Mouse (Mus musculus): ENCODE data around the gene Gm9376. TPM values are rescaled to one million over a fixed set of nuclear protein-coding genes. Genes with fewer than 3 reads are reported as not detected.
A peak's percentile ranks its signal among the peaks of the same experiment; 100 is the strongest.

The Gm9376 gene
- polyA plus RNA-seq, 1 experiment from 2014 or later: not detected

DNA sequence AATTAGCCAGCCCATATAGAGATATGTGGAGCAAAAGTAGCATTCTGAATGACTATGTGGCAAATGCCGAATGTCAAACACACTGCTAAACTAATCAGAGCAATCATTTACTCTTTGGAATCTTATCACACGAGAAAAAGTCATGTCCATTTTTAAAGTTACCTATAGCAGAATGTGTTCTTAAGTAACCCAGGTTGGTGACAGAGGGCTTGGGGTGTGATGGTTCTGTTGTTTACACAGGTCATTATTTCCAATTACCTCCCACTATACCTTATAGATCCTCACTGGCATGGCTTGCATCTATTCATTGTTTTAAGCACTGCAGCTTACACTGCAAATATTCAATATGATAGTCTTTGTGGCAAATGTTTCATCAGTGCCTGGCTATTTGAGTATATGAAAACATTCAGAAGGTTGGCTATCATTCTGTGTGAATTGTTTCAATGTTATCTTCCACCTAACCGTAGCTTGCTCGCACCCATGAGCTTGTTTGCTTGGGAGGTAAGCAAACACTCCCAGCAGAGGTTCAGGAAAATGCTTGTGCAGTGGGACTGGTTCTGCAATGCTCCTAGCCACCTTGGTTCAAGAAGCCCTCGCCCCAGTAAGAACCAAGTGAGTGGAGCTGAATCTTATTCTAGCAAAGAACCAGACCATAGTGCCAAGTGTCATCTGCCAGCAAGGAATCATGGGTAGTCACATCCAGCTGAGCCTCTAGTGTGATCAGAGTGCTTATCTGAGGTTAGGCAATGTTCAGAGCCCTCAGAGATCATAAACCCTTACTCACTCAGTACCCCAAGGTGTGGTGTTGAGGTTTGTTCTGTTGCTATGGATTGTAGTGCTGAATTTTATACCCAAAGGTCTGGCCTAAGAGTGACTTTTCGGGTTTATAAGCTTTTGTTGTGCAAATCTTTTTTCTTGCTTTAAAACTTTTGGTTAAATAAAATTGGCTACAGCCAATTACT is 6.1 kb downstream of the Gm9376 start:
- no peaks in the 10 kb centered on the region for H3K27me3 ChIP-seq (ENCODE audit: control insufficient read depth, insufficient read depth, low read depth, low read length)
- no peak overlapping the region for H3K4me3 ChIP-seq (ENCODE audit: low read depth, low read length)
- no peak overlapping the region for H3K4me2 ChIP-seq (ENCODE audit: low read depth, low read length)
- no peaks in the 10 kb centered on the region for H3K9me3 ChIP-seq (replicated peaks; ENCODE audit: control insufficient read depth, low read length)
- no peak overlapping the region for H3K9ac ChIP-seq (ENCODE audit: low read depth, low read length)
- no peak overlapping the region for H3K27ac ChIP-seq (ENCODE audit: low read length)
- H3K36me3 ChIP-seq (ENCODE audit: control insufficient read depth, insufficient read depth): no peaks in the 10 kb centered on the region
- 50% methylated on average over 6 of the region's 6 CpGs for WGBS (ENCODE audit: insufficient replicate concordance)
- no peaks in the 10 kb centered on the region for H3K4me1 ChIP-seq (ENCODE audit: control insufficient read depth, low read depth, low read length)
- no peak for ATAC-seq (ENCODE audit: low read depth)

DNA sequence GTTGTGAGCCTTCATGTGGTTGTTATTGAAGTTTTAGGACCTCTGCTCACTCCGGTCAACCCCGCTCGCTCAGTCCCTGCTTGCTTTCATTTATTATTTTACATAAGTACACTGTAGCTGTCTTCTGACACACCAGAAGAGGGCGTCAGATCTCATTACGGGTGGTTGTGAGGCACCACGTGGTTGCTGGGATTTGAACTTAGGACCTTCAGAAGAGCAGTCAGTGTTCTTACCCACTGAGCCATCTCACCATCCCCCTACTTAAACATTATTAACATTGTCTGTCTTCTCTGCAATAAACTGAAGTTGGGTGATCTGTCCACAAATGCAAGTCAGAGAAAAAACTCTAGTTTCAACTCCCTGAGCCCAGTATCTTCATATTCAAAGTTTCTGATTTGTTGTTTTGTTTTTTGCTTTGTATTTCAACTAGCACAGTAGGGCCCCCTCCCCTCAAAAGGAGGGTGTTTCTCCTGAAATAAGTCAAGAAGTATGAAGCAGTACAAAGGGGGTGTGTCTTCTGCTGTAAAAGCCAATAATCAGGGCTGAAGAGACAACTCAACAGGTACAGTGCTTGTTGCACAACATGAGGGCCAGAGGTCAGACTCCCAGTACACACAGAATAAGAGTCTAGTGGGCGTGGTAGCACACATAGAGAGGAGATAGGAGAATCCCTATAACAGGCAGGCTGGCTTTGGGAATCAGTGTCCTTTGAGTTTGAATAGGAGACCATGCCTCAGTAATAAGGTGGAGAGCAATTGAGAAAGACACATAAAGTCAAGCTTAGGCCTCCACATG is 11.1 kb downstream of the Gm9376 start:
- Histone ChIP-seq H3K9me3 (replicated peaks; ENCODE audit: control insufficient read depth, low read length) (no peaks in the 10 kb centered on the region), H3K4me1 (ENCODE audit: control insufficient read depth, low read depth, low read length) (no peaks in the 10 kb centered on the region), H3K27ac (ENCODE audit: low read length) (no peak overlapping the region), H3K4me3 (ENCODE audit: low read depth, low read length) (no peak overlapping the region), H3K36me3 (ENCODE audit: control insufficient read depth, insufficient read depth) (no peaks in the 10 kb centered on the region), H3K4me2 (ENCODE audit: low read depth, low read length) (no peak overlapping the region), H3K9ac (ENCODE audit: low read depth, low read length) (no peak overlapping the region), H3K27me3 (ENCODE audit: control insufficient read depth, insufficient read depth, low read depth, low read length) (no peaks in the 10 kb centered on the region)
- WGBS (ENCODE audit: insufficient replicate concordance): 63% methylated on average over 7 of the region's 7 CpGs
- ATAC-seq (ENCODE audit: low read depth): peak; percentile 88

DNA sequence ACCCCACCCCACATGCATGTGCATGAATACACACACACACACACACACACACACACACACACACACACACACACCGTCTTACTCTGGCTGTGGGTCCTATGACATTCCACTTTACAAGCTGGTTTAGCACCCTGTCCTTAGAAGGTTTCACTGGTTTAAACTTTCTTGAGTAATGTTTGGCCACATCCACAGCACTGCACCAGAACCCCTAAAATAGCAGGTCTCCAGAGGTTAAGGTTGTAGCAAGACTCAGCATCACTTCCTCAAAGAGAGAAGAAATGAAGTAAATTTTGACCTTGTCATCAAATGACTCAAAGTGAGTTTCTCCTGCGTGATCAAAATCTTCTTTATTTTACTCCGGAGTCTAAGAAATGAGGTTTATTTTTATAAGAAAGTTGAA is 15.5 kb downstream of the Gm9376 start:
- Histone ChIP-seq H3K9ac (ENCODE audit: low read depth, low read length) (no peak overlapping the region), H3K36me3 (ENCODE audit: control insufficient read depth, insufficient read depth) (no peaks in the 10 kb centered on the region), H3K27ac (ENCODE audit: low read length) (no peak overlapping the region), H3K4me2 (ENCODE audit: low read depth, low read length) (no peak overlapping the region), H3K4me3 (ENCODE audit: low read depth, low read length) (no peak overlapping the region), H3K4me1 (ENCODE audit: control insufficient read depth, low read depth, low read length) (no peaks in the 10 kb centered on the region), H3K27me3 (ENCODE audit: control insufficient read depth, insufficient read depth, low read depth, low read length) (no peaks in the 10 kb centered on the region), H3K9me3 (replicated peaks; ENCODE audit: control insufficient read depth, low read length) (no peaks in the 10 kb centered on the region)
- no peak for ATAC-seq (ENCODE audit: low read depth)
- whole genome bisulfite sequencing (ENCODE audit: insufficient replicate concordance): 73% methylated on average over 3 of the region's 3 CpGs

DNA sequence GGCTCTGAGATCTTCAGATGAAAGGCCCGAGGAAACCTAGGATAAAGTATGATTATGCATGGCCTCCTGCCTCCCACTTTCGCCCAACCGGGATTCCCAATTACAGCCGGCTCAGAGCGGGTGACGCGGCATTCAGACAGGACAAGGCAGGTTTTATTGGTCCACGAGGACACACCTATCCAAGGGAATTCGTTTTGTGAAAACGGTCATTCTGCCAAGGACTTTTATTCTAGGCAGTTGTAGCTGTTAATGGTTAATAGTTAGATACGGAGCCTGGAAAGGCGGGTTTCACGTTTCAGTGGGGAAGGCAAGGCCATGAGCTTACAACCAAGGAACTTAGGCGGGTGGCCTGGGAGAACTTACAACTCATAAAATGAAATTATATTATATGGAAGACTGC is 16.2 kb downstream of the Gm9376 start:
- no peak for ATAC-seq (ENCODE audit: low read depth)

DNA sequence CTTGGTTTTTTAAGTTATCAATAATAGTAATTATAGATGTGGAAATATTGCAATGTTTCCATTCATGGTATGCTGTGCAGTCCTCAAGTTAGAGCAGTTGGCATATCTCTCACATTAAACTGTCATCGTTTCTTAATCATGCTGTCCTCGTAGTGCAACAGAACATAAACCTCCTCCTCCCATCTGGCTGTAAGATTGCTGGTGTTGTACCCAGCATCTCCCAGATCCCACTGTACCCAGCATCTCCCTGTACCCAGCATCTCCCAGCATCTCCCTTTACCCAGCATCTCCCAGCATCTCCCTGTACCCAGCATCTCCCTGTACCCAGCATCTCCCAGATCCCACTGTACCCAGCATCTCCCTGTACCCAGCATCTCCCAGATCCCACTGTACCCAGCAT is 19.3 kb downstream of the Gm9376 start:
- 61% methylated on average over 2 of the region's 2 CpGs for WGBS (ENCODE audit: insufficient replicate concordance)
- no peaks in the 10 kb centered on the region for H3K4me1 ChIP-seq (ENCODE audit: control insufficient read depth, low read depth, low read length)

More for the DNA sequence above, 16.2 kb downstream of the Gm9376 start:
- Histone ChIP-seq H3K4me3 (ENCODE audit: low read depth, low read length) (no peak overlapping the region), H3K4me1 (ENCODE audit: control insufficient read depth, low read depth, low read length) (no peaks in the 10 kb centered on the region), H3K9ac (ENCODE audit: low read depth, low read length) (no peak overlapping the region), H3K27me3 (ENCODE audit: control insufficient read depth, insufficient read depth, low read depth, low read length) (no peaks in the 10 kb centered on the region), H3K36me3 (ENCODE audit: control insufficient read depth, insufficient read depth) (no peaks in the 10 kb centered on the region), H3K4me2 (ENCODE audit: low read depth, low read length) (no peak overlapping the region), H3K27ac (ENCODE audit: low read length) (no peak overlapping the region), H3K9me3 (replicated peaks; ENCODE audit: control insufficient read depth, low read length) (no peaks in the 10 kb centered on the region)
- 65% methylated on average over 14 of the region's 14 CpGs for WGBS (ENCODE audit: insufficient replicate concordance)

DNA sequence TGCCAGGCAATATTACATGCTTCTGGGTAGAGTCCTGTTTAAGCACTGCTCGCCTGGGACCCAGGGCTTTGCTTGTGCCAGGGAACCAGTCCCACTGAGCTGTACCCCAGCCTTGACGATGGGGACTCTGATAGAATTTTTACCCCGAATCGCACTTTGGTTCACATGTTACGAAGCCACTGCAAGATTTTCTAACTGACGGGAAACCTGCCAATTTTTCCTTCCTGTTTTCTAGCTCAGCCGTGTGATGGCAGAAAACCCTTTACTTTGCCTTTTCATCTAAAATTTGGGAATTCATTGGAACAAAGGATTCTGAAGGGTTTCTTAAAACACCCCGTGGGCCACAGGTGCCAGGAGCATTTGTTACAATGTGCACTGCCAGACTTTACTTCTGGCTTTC is 22.4 kb downstream of the Gm9376 start:
- H3K4me2 ChIP-seq (ENCODE audit: low read depth, low read length): no peak overlapping the region
- H3K27ac ChIP-seq (ENCODE audit: low read length): no peak overlapping the region
- H3K4me1 ChIP-seq (ENCODE audit: control insufficient read depth, low read depth, low read length): no peaks in the 10 kb centered on the region
- no peak overlapping the region for H3K9ac ChIP-seq (ENCODE audit: low read depth, low read length)
- no peak overlapping the region for H3K4me3 ChIP-seq (ENCODE audit: low read depth, low read length)
- H3K27me3 ChIP-seq (ENCODE audit: control insufficient read depth, insufficient read depth, low read depth, low read length): no peaks in the 10 kb centered on the region
- no peaks in the 10 kb centered on the region for H3K9me3 ChIP-seq (replicated peaks; ENCODE audit: control insufficient read depth, low read length)
- ATAC-seq (ENCODE audit: low read depth): no peak
- 62% methylated on average over 8 of the region's 8 CpGs for WGBS (ENCODE audit: insufficient replicate concordance)
- H3K36me3 ChIP-seq (ENCODE audit: control insufficient read depth, insufficient read depth): no peaks in the 10 kb centered on the region

More for the DNA sequence above, 19.3 kb downstream of the Gm9376 start:
- Histone ChIP-seq H3K36me3 (ENCODE audit: control insufficient read depth, insufficient read depth) (no peaks in the 10 kb centered on the region), H3K9ac (ENCODE audit: low read depth, low read length) (no peak overlapping the region), H3K4me2 (ENCODE audit: low read depth, low read length) (no peak overlapping the region), H3K27ac (ENCODE audit: low read length) (no peak overlapping the region), H3K27me3 (ENCODE audit: control insufficient read depth, insufficient read depth, low read depth, low read length) (no peaks in the 10 kb centered on the region), H3K4me3 (ENCODE audit: low read depth, low read length) (no peak overlapping the region), H3K9me3 (replicated peaks; ENCODE audit: control insufficient read depth, low read length) (no peaks in the 10 kb centered on the region)
- no peak for ATAC-seq (ENCODE audit: low read depth)

DNA sequence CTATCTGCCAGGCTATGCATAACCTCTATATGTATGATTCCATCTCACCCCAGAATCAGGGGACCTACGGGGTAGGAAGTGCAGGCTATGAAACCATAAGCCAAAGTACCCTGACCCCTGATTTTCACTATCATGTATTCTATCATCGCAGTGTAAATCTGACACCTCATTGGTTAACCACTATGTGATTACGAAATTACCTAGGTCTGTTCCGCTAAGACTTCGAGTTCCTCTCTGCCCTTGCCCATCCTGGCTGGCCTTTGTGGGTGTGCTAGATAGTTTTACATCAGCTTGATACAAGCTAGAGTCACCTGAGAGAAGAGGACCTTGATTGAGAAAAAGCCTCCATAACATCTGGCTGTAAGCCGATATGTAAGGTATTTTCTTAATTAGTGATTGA is 23.2 kb downstream of the Gm9376 start:
- Histone ChIP-seq H3K36me3 (ENCODE audit: control insufficient read depth, insufficient read depth) (no peaks in the 10 kb centered on the region), H3K27me3 (ENCODE audit: control insufficient read depth, insufficient read depth, low read depth, low read length) (no peaks in the 10 kb centered on the region), H3K4me1 (ENCODE audit: control insufficient read depth, low read depth, low read length) (no peaks in the 10 kb centered on the region), H3K4me2 (ENCODE audit: low read depth, low read length) (no peak overlapping the region), H3K9me3 (replicated peaks; ENCODE audit: control insufficient read depth, low read length) (no peaks in the 10 kb centered on the region), H3K27ac (ENCODE audit: low read length) (no peak overlapping the region), H3K9ac (ENCODE audit: low read depth, low read length) (no peak overlapping the region), H3K4me3 (ENCODE audit: low read depth, low read length) (no peak overlapping the region)
- 63% methylated on average over 6 of the region's 6 CpGs for WGBS (ENCODE audit: insufficient replicate concordance)
- no peak for ATAC-seq (ENCODE audit: low read depth)

DNA sequence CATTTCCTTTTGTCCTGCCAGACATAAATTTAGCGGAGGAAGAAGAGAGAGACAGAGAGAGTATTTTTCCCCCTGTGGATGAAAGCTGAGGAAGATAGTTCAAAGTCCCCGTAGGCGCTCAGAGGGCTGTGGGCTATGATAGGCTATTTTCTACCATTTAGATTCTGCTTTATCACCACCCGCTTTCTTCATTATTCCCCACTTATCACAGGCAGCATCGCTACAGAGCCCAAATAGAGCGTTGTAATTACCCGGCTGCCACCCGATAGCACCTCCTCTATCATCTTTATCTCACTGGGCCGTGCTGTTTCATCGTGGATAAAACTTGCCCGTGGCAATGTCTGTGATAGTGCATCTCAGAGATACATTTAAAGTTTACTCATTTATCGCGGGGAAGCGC is 35.8 kb downstream of the Gm9376 start:
- Histone ChIP-seq H3K4me1 (ENCODE audit: control insufficient read depth, low read depth, low read length) (no peaks in the 10 kb centered on the region), H3K9me3 (replicated peaks; ENCODE audit: control insufficient read depth, low read length) (no peaks in the 10 kb centered on the region), H3K9ac (ENCODE audit: low read depth, low read length) (no peak overlapping the region), H3K27me3 (ENCODE audit: control insufficient read depth, insufficient read depth, low read depth, low read length) (no peaks in the 10 kb centered on the region), H3K27ac (ENCODE audit: low read length) (no peak overlapping the region), H3K36me3 (ENCODE audit: control insufficient read depth, insufficient read depth) (no peaks in the 10 kb centered on the region), H3K4me2 (ENCODE audit: low read depth, low read length) (no peak overlapping the region), H3K4me3 (ENCODE audit: low read depth, low read length) (no peak overlapping the region)
- no peak for ATAC-seq (ENCODE audit: low read depth)
- 62% methylated on average over 14 of the region's 14 CpGs for WGBS (ENCODE audit: insufficient replicate concordance)

DNA sequence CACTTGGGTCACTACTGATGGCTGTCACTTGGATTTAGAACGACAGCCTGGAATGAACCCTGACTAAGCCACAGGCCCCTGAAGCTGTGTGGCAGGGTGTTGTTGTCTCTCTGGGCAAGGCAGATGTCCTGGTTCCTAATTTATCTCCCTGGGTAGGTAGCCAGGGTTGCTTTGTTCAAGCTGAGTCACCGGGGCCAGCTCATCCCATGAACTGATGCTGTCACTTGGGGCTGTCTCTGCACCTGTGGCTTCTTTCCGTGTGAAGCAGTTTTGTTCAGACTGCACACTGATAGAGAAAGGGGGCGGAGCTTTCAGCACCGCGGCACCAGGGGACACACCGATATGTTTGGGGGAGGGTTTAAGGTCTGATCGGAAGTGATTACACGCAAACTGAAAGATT is 37.8 kb downstream of the Gm9376 start:
- Histone ChIP-seq H3K4me1 (ENCODE audit: control insufficient read depth, low read depth, low read length) (no peaks in the 10 kb centered on the region), H3K27me3 (ENCODE audit: control insufficient read depth, insufficient read depth, low read depth, low read length) (no peaks in the 10 kb centered on the region), H3K9ac (ENCODE audit: low read depth, low read length) (no peak overlapping the region), H3K9me3 (replicated peaks; ENCODE audit: control insufficient read depth, low read length) (no peaks in the 10 kb centered on the region), H3K4me3 (ENCODE audit: low read depth, low read length) (no peak overlapping the region), H3K27ac (ENCODE audit: low read length) (no peak overlapping the region), H3K36me3 (ENCODE audit: control insufficient read depth, insufficient read depth) (no peaks in the 10 kb centered on the region), H3K4me2 (ENCODE audit: low read depth, low read length) (no peak overlapping the region)
- WGBS (ENCODE audit: insufficient replicate concordance): 64% methylated on average over 9 of the region's 9 CpGs
- no peak for ATAC-seq (ENCODE audit: low read depth)
